In the genomic region with DNA sequence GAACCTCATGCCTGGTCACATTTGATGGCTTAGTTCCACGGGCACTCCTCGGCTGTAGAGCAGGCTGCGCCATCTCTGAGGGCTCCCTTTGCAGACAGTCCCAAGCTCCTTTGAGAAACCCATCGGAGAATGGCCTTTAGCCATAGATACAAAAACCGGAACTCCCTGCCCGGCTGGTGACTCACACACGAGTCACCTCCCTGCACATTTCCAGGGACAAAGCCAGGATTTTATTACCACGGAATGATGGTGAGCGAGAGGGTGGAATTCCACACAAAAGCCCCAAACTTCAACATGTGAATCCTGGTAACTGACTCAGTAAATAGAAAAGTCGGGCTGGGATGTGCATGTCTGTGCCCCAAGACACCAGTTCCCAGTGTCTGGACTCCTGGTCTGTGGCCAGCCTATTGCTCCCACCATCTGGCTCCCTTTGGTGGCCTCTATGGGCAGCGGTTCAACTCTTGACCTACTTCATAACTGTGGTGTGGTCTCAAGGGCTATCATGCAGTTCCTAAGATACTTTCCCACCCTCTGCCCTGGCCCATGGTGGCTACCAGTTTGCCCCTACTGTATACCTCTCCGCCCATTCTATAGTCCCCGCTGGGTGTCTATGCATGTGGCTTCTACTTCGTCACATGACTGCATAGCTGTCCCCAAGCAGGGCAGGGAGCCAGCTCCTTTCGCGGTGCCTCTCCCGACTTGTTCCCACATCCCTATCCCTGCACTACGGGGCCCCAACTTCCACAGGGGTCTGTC, we compare ENCODE assay signal across 7 mouse cellular contexts. TPM values are rescaled to one million over a fixed set of nuclear protein-coding genes. Genes with fewer than 3 reads are reported as not detected.
DNase-seq lines count a peak whose midpoint lies in the region; ATAC-seq lines count a peak whose summit lies in the region.

No protein-coding gene starts in this region.

- no peak overlapping the region for H3K9ac ChIP-seq in kidney, embryonic 14.5 days (ENCODE audit: low read depth, low read length)

- DNase-seq in adrenal gland, adult (ENCODE audit: inconsistent age in 2 of 2, low spot score in 1 of 2), result peak; percentile 89 to 95
- DNase-seq in cerebellum, adult 11 months, result peak; percentile 65
- peak; percentile 71 to 72 for DNase-seq in heart, adult 18-20 months
- DNase-seq in lung, postnatal 14 days, result peak; percentile 41
- peak; percentile 75 for DNase-seq in urinary bladder, postnatal 36 days (ENCODE audit: low spot score in 2 of 2)
- no peak for DNase-seq in right cerebral cortex, postnatal 14 days

- no peaks in the 10 kb centered on the region for H3K36me3 ChIP-seq in kidney, embryonic 14.5 days (ENCODE audit: control insufficient read depth, insufficient read depth, low read length)

- ATAC-seq in kidney, embryonic 14.5 days (ENCODE audit: low FRiP score, low TSS enrichment), result peak; percentile 34; the same call in 1 of the 2 replicates

- no peaks in the 10 kb centered on the region for H3K9me3 ChIP-seq in kidney, embryonic 14.5 days (ENCODE audit: control insufficient read depth, low read length)

- peaks cover 24% of the 10 kb centered on the region for H3K4me1 ChIP-seq in kidney, embryonic 14.5 days (ENCODE audit: control insufficient read depth, insufficient read depth, low read length)

- H3K4me2 ChIP-seq in kidney, embryonic 14.5 days (replicated peaks; ENCODE audit: low read depth, low read length), result peak overlapping the region; percentile 1; the same call in 1 of the 2 replicates

- no peaks in the 10 kb centered on the region for H3K27me3 ChIP-seq in kidney, embryonic 14.5 days (ENCODE audit: control insufficient read depth, insufficient read depth, low read length)

- H3K4me3 ChIP-seq in kidney, embryonic 14.5 days (ENCODE audit: low read length), result no peak overlapping the region

- WGBS in kidney, embryonic 14.5 days, result 70% methylated on average over 18 of the region's 18 CpGs

- peak overlapping the region; percentile 51; the same call in 1 of the 2 replicates for H3K27ac ChIP-seq in kidney, embryonic 14.5 days (ENCODE audit: low read depth, low read length)

RNA-seq across cellular contexts. Expression of gene Pofut2, which starts 7.1 kb away (rescaled TPM):
- total RNA-seq in heart, adult 18-20 months (2021), result 10 to 100 TPM; 42.2 to 42.9 TPM
- 96.3 and 112 TPM in 2 replicates for polyA plus RNA-seq in kidney, embryonic 14.5 days (2014; fragmentation: Nextera tagmentation; extraction: Ambion mirVana)
